Mouse (Mus musculus) E14TG2a.4 (cell line): ENCODE data around the gene Apoa2.

Experiments used
- CTCF ChIP-seq: conservative IDR thresholded peaks from 2 replicates; pipeline ENCODE4 v1.5.1; 2014; ENCODE audit warnings: low read length
- POU5F1 ChIP-seq: IDR thresholded peaks from 2 replicates; pipeline ENCODE4 v1.6.1; 2014; ENCODE audit warnings: low read length, borderline replicate concordance

DNA sequence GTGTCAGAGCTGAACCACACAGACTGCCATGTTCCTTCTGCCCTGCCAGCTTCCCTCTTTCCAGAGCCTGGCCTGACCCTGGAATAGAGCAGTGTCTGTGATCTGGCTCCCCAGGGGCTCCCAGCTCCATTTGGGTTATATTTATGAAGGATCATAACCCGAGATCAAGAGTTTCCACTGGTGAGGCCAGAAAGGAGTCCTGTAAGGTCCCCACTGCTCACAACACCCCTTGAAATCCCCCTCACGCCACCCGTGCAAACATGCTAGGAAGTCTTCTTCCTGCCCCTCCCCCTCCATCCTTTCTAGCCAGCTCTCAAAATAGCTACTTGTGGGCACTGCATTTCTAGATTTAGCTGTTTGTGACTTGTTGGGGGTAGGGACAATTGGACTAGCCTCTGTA lies 41.2 kb upstream of the Apoa2 start:
- TF ChIP-seq CTCF: no peak
- TF ChIP-seq POU5F1: no peak
